Mouse (Mus musculus): ENCODE results near the gene Rrp7a.
"Not testable (repeated sequence)": the region's sequence is repeated elsewhere in the genome, so short reads cannot be mapped to it uniquely, and the experiment has no call there.

The Rrp7a gene

DNA sequence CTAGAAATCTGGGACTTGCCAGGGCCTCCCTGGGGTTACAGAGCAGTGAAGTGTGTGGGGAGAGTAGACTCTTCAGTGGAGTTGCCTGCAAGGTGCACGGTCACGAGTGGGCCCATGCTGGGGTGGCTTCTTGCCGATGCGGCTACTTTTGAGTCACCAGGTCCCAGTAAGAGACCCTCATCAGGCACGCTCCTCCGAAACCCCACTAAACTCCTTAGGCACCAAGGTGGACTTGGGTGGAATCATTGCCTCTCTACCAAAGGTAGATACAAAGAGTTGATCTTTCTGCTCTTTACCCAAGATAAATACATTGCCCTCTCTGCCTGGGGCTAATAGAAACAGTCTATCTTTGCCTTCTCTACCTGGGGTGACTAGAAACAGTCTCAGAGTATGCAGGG lies 35.1 kb upstream of the Rrp7a start:
- in situ Hi-C loops (cut with MboI, MseI), result no loop called here

DNA sequence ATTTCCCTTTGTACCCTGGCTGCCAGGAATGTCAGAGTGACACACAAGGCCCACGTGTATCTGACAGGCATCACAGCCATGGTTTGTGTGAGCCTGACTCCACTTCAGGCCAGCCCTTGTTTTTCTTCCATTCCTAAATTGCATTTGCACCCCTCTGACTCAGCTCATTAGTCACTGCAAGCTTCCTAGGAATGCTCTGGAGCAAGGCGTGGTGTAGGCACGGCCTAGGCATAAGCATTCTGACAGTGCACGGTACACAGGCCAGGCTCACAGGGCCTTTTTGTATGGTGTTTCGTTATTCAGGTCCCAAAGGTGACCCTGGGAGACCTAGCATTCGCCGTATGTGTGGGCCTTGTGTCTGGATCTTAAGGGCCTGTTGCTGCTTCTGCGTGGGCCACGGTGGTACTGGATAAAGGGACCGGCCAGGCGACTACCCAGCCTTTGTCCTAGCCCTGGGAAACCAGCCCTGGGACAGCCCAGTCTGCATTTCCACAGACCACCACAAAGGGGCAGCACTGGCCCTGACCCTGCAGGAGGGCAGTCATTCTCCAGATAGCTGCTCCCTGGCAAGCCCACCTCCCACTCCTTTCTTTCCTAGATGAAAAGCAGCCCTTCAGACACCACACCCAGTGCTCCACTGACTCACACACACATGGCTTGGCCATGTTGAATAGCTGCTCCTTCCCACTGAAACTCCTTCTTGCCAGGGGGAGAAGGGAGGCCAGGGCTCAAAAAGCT lies 34.5 kb upstream of the Rrp7a start:
- in situ Hi-C loops (cut with MboI, MseI), result no loop called here

DNA sequence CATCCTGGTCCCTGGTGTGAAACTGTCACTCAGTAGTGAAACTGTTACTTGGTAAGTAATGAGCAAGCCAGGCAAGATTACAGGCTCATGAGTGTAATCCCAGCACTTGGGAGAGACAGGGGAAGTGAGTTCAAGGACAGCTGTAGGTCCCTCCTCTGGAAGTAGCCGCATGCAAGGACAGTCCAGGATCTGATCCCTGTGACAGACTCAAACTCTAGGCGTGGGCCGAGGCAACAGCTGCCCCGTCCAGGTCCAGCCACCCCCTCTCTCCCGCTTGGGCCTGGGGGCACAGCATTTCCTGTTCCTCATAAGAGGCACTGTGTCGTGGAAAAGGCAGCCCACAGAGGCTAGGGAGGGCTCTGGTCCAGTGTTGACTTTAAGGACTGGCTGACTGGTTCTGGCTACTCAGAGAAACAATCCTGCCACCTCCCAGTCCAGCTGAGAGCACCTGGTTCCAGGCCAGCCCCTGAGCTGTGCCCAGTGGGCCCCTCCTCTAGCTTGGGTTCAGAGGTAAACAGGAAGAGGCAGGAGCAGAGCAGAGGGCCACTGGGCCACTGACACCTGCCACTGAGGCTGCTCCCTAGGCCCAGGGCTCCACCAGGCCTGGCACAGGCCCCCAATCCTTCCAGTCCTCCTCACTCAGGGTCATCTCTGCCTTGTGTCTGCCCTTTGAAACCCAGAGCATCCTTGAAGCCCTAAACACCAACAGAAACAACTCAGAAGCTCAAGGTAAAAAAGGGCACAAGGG lies 33.2 kb upstream of the Rrp7a start:
- in situ Hi-C loops (cut with MboI, MseI), result no loop called here

DNA sequence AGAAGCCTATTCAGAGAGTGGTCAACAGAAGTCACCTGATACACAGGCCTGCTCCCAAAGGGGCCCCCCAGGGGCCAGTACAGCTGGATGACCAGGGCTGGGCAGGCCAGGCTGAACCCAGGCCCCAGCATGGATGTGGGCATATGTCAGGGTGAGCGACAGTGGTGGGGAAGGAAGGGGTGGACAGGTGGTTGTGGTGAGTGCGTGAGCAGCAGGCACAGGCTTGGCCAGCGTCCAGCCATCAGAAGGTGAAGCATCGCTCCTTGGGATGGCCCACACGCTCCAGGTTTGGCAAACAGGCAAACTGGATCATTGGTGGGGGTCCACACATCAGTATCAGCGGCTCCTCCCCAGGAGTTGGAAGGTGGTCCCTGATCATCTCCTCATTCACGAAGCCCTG lies 31.7 kb upstream of the Rrp7a start:
- in situ Hi-C loops (cut with MboI, MseI), result no loop called here

DNA sequence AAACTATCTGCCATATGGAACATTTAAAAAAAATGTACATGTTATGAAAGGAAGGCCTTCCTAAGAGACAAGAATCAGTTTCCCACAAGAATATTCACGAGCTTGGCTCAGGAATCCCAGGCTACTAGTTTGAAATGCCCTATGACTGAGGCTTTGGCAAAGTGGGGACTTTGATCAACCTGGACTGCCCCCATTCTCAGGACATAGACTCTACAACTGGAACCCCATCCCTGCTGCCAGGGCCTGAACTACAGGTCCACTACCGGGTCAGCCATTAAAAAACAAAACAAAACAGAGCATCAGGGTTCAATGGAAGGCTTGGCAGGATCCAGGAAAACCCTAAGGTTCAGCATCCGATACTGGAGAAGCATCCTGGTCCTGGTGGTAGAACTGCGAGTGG lies 28.1 kb upstream of the Rrp7a start:
- in situ Hi-C loops (cut with MboI, MseI), result no loop called here

DNA sequence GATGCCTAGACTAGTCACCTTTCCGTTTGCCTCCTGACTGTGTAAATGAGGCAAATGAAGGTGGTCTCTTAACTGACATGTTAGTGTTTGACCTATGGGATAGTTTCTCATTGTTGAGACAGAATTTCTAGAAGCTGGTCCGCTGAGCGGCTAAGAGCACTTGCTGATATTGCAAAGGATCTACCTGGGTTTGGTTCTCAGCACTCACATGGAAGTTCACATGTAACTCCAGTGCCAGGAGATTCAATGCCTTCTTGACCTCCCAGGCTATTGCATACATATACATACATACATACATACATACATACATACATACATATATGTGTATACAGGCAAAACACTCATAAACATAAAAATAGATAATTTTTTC lies 27.5 kb upstream of the Rrp7a start:
- in situ Hi-C loops (cut with MboI, MseI), result no loop called here

DNA sequence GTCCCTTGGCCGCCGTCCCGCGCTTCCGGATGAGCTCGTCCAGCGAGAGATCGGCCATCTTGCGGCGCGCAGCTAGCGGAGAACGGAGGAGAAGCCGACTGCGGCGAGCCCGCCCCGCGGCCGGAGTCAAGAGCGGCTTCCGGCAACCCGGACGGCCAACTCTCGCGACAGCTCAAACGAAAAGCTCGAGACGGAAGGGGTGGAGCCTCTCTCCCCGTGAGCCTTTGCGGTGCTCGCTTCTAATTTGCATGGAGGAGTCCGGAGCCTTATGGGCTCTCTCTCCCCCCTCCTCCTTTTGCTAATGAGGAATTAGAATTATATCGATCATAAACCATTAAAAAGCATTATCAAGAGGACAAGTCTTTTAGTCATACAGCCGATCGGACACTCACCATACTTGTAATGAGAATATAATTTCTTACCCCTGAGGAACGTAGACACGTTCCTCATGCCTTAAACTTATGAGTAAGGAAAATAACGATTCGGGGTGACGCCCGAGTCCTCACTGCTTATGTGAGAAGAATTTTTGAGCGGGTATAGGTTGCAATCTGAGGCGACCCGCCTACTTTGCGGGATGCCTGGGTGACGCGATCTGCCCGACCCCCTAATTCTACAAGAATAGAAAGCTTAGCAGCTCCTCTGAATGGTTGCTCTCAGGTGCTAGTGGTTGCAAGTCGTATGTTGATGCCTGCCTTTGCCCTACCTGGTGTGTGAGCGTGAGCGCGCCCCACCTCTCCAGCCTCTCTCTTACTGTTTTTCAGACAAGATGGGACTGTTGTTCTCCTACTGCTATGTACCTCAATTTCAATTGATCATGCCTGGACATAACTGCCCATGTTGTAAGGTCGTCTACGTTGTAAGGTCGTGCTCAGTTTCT lies 26.8 kb upstream of the Rrp7a start, which contains the start of gene Poldip3:
Gene Poldip3, minus strand, starts transcription at position 189 of the 877 bp plus-strand sequence.
- in situ Hi-C loops (cut with MboI, MseI), result no loop called here

DNA sequence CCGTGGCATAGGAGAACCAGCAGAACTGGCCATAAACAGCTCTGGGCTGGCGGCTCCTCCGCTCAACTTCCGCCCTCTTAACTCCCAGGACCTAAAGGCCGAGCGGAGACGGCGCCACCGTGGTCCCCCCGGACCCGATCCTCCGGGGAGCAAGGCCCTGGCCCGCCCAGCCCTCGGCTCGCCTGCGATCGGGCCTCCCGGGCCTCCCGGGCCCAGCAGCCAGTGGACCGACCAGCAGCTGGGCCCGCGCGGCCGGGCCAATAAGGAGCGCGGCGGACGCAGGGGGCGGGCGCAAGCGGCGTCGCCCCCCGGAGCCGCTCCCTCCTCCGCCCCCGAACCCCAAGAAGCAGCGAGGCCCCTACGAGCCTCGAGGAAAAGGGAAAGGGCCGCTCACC lies 26.2 kb upstream of the Rrp7a start:
- in situ Hi-C loops (cut with MboI, MseI), result no loop called here

DNA sequence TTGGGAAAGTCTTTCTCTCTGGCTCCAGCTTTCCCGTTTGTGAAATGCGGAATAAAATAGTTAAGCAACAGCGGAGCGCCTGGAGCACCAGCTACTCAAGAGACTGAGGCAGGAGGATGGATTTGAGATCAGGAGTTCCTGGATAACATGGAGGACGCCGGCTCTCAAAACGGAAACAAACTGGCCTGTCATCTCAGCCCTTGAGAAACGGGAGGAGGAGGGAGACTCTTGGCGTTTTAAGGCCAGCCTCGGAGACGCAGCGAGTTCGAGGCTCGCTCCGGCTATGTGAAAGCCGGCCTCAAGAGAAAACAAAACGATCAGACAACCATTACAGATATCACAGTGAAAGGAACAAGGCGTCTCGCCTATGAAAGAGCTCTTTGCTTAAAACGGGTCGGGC lies 25.8 kb upstream of the Rrp7a start:
- in situ Hi-C loops (cut with MboI, MseI), result no loop called here

DNA sequence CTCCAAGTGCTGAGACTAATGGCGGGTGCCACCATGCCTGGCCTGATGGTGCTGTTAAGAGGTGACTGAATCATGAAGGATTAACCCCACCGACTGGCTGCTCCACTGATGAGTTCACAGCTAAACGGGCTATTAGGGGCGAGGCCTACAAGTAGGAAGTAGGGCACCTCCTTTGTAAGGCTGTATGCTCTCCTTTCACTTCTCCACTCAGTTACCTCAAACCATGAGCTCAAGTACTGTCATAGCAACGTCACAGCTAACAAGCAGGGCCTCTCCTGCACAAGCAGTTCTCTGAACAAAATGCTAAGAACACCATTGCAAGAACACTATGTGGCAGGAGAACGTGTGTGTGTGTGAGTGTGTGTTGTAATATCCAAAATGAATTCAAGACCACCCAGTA lies 22.9 kb upstream of the Rrp7a start:
- in situ Hi-C loops (cut with MboI, MseI), result no loop called here

DNA sequence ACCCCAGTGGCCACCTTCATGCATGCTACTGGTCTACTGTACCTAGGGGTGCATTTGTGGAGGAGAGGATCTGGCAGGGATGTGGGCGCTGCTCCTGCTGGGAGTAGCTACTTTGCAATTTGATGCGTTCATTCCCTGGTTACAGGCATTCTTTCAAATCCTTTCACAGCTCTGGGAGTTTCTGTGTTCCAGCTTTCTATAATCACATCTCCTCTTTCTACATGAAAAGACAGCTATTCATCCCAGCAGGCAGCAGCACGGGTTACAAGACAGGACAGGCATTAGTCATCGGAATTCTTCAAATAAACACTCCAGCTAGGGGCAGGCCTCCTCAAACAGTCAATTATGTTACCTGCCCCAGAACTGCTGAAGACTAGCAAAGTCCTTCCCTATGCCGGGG lies 20.3 kb upstream of the Rrp7a start:
- in situ Hi-C loops (cut with MboI, MseI), result no loop called here

DNA sequence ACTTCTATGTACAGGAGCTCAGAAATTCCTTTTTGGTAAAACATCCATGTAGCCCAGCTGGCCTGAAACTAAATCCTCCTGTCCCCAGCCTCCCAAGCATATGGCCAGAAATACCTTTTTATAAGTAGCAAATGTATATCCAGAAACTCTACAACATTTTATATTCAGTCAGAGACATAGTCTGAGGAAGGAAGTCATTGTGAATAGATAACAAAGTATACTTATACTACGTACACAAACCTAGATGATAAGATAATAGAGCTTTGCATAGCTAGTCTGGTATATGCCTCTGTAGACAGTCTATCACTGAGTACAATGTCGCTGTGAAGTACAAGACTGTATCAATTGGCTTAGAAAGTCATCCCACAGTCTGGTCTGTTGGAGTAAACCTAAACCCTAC lies 13.1 kb upstream of the Rrp7a start:
- in situ Hi-C loops (cut with MboI, MseI), result no loop called here

DNA sequence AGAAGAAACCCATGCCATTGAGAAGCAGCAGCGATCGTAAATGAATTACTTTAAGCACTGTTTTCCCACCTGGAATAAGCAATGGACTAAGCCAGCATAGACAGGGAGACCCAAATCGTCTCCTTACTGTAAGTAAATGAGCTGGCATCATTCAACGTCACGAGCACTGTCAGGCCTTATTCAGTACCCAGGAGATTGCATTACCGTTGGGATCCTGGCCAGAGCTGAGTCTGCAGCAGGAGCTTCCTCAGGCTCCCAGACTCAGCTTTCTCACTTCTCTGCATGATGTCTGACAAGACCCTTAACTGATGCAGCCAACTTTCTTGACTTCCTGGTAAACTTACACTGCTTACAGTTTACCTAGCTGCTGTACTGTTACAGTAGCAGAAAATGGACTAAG lies 12.1 kb upstream of the Rrp7a start:
- in situ Hi-C loops (cut with MboI, MseI), result no loop called here

DNA sequence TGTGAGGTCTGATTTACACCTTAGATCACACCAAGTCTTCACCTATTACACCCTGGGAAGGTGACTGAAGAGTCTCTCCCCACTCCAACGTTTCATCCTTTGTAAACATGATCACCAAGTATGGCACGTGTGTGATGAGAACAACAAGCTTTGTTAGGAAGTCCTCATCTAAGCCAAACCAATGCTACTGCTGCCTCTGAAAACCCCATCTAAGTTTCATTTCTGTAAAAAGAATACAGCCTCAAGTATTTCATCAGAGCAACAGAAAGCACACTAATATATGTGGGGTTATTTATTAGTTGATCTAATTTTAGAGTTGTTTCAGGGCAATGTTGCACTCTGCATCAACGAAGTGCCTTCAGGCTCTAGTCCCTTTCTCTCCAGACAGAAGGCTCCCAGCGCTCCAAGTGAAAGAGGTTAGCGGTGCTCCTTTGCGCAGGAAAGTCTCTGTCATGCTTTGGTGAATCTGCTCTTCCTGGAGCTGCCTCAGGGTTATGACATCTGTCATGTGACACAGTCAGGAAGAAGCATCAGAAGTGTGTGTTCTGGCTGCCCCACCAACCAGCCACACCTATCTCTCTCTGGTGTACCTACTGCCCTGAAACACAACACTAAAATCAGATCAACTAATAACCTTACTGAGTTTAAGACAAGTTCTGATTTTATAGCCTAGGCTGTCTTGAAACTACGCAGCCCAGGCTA lies 7.1 kb upstream of the Rrp7a start:
- in situ Hi-C loops (cut with MboI, MseI), result no loop called here

DNA sequence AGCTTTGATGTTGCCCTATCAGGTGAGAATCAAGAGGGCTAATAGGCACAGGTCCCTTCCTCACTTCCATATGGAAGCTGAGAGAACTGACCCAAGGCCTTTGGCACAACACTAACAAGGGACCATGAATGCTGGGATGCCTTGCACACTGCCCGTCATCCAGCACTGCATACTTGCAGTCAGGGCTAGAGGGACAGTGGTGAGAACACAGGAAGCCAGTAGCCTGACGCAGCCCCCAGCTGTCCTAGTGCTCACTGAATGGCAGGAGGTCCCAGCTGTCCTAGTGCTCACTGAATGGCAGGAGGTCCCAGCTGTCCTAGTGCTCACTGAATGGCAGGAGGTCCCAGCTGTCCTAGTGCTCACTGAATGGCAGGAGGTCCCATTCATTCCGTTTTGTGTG lies 4.4 kb upstream of the Rrp7a start:
- in situ Hi-C loops (cut with MboI, MseI), result not testable (repeated sequence)

DNA sequence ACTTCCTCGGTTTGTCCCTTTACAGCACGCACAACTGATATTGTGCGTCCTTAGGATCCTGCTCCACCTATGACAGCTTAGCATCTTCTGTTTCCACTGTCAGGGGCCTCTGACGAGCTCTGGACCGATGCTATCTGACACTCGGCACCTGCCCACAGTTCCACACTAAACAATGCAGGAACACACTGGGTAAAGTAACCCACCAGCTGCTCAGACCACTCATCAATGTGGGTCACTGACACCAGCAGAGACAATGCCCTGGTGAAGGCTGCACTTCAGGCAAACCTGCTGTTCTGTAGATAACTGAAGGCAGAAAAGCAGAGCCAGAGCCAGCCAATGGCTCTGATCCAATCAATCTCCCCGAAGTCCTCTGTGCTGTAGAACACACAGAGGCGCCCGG lies 4.0 kb upstream of the Rrp7a start:
- in situ Hi-C loops (cut with MboI, MseI), result no loop called here

DNA sequence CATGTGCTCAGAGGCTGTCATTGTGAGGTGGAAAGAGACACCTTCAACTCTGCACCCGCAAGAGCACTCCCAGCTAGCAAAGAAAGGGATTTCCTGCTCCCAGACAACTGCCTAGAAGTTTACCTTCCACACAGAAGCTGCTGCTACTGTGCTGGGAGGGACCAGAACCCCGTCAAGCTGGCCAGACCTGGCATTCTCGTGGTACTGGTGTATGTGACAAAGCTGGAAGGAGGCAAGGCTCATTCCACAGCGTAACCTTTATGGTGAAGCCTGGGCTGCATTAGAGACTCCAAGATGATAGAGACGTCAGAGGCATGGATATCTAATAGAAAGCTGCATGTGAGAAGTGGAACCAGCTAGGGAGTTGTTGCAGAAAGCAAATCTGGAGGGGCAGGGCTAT lies 2.0 kb upstream of the Rrp7a start:
- in situ Hi-C loops (cut with MboI, MseI), result no loop called here

DNA sequence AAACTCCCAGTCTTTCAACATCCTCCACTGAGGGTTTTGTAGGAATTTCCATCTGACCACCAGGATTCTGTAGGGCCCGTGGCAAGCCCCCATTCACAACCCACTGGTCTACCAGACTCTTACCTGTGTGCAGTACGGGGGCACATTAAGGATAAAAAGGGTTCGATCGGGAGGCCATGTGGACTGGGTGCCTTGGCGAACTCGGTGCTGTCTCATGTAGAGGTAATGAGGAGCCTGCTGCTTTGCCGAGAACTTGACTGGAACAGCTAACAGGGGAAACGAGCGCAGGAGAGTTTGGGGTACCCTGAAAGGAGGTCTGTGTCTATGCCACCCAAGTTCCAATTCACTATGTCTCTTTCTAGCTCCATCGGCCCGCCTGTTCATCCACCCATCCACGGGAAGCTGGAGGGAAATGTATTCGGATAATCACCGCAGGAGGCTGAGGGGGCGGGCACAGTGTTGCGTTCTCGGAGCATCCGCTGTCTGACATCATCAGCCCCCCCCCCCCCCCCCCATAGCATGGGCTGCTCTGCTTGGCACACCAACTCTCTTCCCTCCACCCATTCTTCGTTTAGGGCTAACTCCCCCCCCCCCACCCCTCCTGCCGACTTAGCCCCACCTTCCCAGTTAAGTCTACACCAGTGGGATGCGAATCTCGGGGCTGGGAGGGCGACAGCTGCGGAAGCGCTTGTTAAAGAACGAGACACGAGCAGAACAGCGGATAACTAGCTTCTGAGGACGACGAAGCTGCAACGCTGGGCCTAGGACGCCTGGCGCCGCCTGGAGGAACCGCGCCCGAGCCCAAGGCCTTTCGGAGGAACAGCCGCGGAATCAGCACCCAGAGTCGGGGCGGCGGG lies 664 bp downstream of the Rrp7a start:
- in situ Hi-C loops (cut with MboI, MseI), result no loop called here

DNA sequence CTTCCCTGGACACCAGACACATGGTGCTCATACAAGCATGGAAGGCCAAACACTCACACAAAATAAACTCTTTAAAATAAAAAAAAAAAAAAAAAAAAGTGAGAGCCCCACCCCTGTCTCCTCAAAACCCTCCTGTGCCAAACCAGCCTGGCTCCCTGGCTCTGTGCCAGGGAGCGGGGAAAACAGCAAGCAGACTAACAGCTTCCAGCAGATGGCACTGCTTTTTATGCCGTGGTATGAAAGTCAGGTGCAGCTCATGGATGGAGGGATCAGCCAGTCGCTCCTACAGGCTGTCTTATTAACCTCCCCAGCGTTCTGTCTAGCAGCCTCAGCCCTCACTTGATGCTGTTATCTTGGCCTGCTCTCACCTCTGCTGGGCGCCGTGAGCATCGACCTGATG lies 4.2 kb downstream of the Rrp7a start:
- in situ Hi-C loops (cut with MboI, MseI), result no loop called here

DNA sequence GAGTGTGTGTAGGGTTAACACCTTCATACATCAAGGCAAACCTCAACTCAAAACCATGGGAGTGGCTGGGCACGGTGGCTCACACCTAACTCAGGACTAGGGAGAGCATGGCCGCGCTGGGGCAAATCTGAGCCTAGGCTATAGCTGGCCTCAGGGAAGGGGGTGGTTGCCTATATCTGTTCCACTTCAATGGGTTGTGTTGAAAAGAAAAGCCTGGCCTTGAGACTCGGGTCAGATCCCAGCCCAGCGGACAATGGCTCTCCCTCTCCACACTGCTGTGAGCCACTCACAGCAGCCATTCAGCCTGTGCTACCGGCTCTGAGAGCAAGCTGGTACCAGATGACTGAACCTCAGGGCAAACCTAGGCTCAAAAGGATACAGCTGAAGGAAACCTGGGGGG lies 7.5 kb downstream of the Rrp7a start:
- in situ Hi-C loops (cut with MboI, MseI), result no loop called here

DNA sequence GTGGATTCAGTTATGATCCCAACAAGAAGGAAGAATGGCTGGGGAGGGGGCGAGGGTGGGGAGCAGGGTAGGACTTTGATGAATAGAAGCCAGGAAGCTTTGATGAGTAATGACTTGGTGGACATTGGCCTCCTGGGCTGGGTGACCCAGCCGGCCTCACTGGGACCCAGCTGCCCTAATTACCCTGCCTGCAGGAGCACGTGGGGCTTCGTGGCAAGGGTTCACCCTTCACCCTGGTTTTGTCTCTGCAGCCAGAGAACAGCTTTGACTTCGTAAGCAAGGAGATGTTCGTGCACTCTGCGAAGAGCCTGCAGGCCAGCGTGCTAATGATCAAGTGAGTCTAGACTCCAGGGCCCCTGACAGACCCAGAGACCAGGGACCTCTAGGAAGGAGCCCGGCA lies 8.5 kb downstream of the Rrp7a start:
- in situ Hi-C loops (cut with MboI, MseI), result no loop called here
